Mouse (Mus musculus): ENCODE measurements around the gene Nkx2-3.

Gene Nkx2-3

DNA sequence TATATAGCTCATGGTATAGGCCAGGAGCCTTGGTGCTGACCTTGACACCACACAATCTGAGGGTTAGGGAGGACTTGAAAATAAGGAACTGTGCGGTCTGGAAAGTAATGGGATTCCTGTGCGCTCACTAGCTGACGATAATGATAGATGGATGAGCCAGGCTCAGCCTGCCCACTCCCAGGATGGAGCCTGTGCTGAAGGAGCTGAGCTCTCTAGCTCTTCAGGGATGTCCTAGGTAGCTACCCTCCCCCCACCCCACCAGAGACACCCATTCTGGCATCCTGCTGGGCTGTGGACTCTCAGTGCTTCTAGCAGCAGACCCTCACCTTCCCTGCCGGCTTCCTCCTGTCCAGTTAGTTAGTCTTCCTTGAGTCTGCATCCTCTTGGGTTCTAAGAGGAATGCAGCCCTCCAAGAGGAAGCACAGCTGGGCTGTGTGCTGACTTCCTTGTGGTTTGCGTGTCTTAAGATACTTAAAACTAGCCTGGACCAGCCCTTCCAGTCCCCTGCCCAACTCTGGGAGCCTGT is 6.4 kb downstream of the Nkx2-3 start:
- DNase-seq (ENCODE audit: low spot score in 2 of 2): no peak

DNA sequence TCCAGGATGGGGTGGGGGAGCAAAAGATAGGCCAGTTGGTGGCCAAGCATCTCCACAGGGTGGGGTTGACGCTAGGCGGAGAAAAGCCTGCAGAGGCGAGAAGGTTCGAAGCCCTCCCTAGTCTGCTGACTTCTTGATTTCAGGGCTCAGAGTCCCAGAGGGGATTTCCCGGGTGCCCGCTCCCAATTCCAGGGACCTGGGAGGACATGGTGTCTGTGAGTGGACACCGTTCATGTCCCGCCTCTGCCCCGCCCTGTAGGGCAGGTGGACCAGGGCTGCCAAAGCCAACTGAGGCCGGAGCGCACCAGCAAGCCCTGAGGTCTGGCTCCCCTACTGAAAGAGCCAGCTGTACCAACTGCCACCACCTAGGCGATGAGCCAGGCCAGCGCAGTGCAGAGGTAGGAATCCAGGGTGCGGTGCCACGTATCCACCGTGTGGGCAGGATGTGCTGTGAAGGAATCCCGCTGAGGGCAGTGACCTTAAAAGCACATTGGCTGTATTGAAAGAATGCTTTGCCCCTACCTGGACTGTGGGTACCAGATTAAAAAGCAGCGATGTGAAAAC is 7.9 kb downstream of the Nkx2-3 start:
- no peak for DNase-seq (ENCODE audit: low spot score in 2 of 2)

DNA sequence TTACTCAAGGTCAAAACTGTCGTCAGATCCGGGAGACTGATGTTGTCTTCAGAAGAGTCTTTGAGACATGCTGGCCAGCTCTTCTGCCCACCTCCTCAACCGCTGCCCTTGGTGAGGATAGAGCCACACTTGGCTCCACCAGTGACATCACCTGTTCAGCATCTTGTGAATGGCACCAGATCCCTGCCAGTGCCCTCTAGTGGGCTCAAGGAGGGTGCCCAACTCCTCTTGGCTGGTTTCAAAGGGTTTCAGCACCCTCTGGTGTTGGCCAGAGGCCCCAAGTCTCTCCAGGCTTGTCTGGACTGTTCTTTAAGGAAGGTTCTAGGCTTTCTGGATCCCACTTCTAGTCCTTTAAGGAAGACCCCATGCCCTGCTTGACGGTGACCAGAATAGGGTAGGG is 11.8 kb downstream of the Nkx2-3 start:
- peak in 1 of 2 experiments; percentile 52 for DNase-seq (ENCODE audit: low spot score in 2 of 2)

DNA sequence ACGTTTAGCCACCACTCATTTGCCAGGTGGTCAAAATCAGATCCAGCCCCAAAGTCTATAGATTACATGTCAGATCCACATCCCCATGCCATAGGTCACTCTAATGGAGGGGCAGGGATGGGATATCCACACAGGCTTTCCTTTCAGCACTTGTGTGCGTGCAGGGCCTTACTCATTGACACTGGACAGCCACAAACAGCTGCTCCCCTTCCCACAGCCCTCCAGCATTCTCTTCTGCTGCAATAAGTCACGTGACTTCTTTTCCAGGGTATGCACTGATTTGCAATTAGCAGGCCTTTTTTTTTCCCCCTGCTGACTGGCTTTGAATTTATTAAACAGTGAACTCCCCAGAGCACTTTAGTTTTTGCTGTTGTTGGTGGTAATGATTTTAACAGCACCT is 14.0 kb downstream of the Nkx2-3 start:
- no peak for DNase-seq (ENCODE audit: low spot score in 2 of 2)

GRCm38 (mm10) chr19:43627345-43627744 is 15.2 kb downstream of the Nkx2-3 start:
- no peak for DNase-seq (ENCODE audit: low spot score in 2 of 2)

- no peak for DNase-seq (ENCODE audit: low spot score in 2 of 2)
These were observed 17.0 kb downstream of the Nkx2-3 start for GRCm38 (mm10) chr19:43629088-43629487.

- peak; percentile 75 to 90 for DNase-seq (ENCODE audit: low spot score in 2 of 2)
These were observed 18.5 kb downstream of the Nkx2-3 start for GRCm38 (mm10) chr19:43630466-43631251.

GRCm38 (mm10) chr19:43641833-43642232 is 29.7 kb downstream of the Nkx2-3 start:
- no peak for DNase-seq (ENCODE audit: low spot score in 2 of 2)

- DNase-seq (ENCODE audit: low spot score in 2 of 2): no peak
These were observed 30.7 kb downstream of the Nkx2-3 start for GRCm38 (mm10) chr19:43642843-43643242.

DNA sequence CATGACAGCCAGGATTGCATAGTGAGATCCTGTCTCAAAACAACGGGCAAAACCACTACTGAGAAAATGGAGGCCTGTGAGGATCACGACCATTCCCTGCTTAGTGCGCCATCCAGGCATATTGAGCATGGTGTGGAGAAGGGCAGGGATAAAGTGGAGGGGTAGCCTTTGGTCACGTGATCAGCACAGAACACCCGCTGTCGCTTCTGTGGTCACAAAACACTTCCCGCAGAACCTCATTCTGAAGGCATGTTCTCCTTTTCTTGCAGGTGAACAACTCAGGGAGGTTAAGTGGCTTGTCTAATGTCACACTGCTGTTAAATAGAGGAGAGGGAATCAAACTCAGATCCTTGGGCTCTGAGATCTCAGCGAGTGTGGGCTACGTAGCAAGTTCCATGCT is 33.4 kb downstream of the Nkx2-3 start:
- DNase-seq (ENCODE audit: low spot score in 2 of 2): no peak

DNA sequence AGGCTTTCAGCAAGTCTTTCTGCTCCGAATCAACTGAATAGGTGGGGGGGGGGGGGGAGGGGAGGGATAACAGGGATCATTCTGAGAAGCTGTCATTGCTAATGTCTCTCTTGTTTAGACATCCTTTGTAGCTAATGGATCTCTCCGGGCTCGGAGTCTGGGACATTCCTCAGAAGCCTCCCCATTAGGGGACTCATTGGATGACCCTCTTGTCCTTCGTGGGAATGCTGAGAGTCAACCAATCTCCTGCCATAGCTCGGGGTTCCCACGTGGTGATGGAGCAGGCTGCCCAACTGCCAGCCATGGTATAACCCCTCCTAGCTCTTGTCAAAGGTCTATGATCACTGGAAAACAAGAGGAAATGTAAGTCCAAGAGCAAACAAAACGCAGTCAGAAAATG is 34.7 kb downstream of the Nkx2-3 start:
- no peak for DNase-seq (ENCODE audit: low spot score in 2 of 2)

GRCm38 (mm10) chr19:43647261-43647660 is 35.1 kb downstream of the Nkx2-3 start:
- DNase-seq (ENCODE audit: low spot score in 2 of 2): no peak

DNA sequence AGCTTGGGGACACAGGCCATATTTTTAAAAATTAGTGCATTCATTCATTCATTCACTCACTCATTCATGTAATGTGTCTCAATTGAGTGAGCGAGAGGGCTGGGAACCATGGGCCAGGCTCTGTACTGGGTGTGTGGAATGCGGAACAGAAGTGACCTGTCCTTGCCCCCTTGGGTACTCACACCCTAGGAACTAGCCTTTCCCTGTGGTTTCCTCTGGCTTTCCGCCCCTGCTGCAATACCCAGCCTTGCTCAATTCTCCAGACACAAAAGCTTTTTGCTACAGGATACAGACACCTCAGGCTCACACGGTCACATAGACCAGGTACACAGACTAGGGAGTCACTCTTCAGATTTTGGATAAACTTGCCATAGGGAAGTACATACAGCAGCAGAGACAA is 36.2 kb downstream of the Nkx2-3 start:
- peak in 1 of 2 experiments; percentile 39 for DNase-seq (ENCODE audit: low spot score in 2 of 2)

DNA sequence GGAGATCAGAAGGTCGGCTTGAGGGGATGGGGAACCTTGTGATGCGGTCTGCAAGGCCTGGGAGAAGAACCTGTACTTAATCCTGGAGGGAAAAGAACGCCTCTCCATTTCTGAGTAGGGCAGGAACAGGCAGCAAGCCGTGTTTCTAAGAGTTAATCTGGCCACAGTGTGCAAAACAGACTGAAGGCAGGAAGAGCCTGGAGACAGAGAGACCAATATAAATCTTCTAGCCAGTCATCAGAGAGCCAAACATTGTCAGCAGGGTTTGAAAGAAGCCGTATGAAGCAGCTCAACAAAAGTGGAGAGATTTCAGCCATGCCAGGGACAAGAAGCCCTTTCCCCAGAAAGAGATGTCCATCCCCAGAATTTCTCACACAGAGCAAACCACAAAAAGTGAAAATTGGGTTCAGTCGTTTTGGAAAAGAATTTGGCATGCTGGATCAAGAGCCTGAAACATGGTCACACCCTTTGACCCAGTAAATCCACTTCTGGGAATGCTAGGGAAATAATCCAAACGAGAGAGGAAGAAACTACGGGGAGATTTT is 39.2 kb downstream of the Nkx2-3 start:
- DNase-seq (ENCODE audit: low spot score in 2 of 2): no peak

DNA sequence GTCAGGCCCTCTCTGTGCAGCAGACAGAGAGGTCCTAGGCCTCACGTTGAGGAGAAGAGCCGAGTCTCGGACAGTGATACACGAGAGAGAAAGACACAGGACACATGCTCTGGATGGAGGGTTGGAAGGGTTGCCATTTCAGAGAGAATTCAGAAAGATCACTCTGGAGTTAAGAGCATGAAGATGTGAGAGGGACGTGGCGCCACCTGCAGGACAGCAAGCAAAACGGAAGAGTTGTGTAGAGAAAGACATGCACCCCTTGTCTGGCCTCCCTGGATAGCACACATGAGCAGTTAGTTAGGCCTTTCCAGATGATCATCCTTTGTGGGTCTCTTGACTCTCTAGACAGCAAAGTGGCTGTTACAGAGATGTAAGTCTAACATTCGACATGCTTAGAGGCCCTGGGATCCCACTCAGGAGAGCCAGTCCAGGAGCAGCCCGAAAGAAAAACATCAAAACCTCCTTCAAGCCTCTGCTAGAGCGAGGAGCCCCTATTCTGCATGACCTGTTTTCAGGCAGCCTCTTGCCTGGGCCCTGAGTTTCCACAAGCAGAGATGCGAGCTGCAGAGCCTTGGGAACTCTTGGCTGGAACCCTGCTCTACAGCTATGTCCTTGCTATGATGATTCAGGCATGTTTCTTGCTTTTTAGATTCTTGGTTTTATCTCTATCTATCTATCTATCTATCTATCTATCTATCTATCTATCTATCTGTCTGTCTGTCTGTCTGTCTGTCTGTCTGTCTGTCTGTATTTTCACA is 43.8 kb downstream of the Nkx2-3 start:
- peak; percentile 53 to 81 for DNase-seq (ENCODE audit: low spot score in 2 of 2)

GRCm38 (mm10) chr19:43659632-43660031 is 47.5 kb downstream of the Nkx2-3 start:
- DNase-seq (ENCODE audit: low spot score in 2 of 2): no peak

GRCm38 (mm10) chr19:43660774-43661173 is 48.6 kb downstream of the Nkx2-3 start:
- no peak for DNase-seq (ENCODE audit: low spot score in 2 of 2)

- DNase-seq (ENCODE audit: low spot score in 2 of 2): no peak
These were observed 50.2 kb downstream of the Nkx2-3 start for GRCm38 (mm10) chr19:43662176-43662967.

- no peak for DNase-seq (ENCODE audit: low spot score in 2 of 2)
These were observed 51.3 kb downstream of the Nkx2-3 start for GRCm38 (mm10) chr19:43663471-43663870.
